Mouse (Mus musculus) kidney, embryonic 16.5 days (tissue): ENCODE measurements around the gene Osbpl3. TPM values are rescaled to one million over a fixed set of nuclear protein-coding genes. Genes with fewer than 3 reads are reported as not detected.

Experiments used
- ATAC-seq: fragments of 200-750 bp; cut with Nextera tagmentation; 2 replicates; pipeline ENCODE4 v1.8.0; 2017; ENCODE audit warnings: moderate TSS enrichment; ENCODE audit not compliant: low FRiP score, low TSS enrichment
- H3K27ac ChIP-seq: fragments of 300-500 bp; sonication (generic); 2 replicates; pipeline ENCODE4 v1.5.1; 2014; ENCODE audit warnings: low read length
- H3K27me3 ChIP-seq: fragments of 300-500 bp; sonication (generic); 2 replicates; pipeline ENCODE4 v1.6.1; 2014; ENCODE audit warnings: low read length, control low read depth, mixed read lengths; ENCODE audit not compliant: insufficient read depth
- H3K36me3 ChIP-seq: fragments of 300-500 bp; sonication (generic); 2 replicates; pipeline ENCODE4 v1.6.1; 2014; ENCODE audit warnings: low read length, control low read depth, mixed read lengths; ENCODE audit not compliant: insufficient read depth
- H3K4me1 ChIP-seq: fragments of 300-500 bp; sonication (generic); 2 replicates; pipeline ENCODE4 v1.6.1; 2014; ENCODE audit warnings: low read length, control low read depth, mixed read lengths; ENCODE audit not compliant: insufficient read depth
- H3K4me2 ChIP-seq: fragments of 300-500 bp; sonication (generic); replicated peaks from 2 replicates; pipeline ENCODE4 v1.6.1; 2014; ENCODE audit warnings: low read depth, low read length
- H3K4me3 ChIP-seq: fragments of 300-500 bp; sonication (generic); 2 replicates; pipeline ENCODE4 v1.5.1; 2014; ENCODE audit warnings: mild to moderate bottlenecking, low read length
- H3K9ac ChIP-seq: fragments of 300-500 bp; sonication (generic); replicated peaks from 2 replicates; pipeline ENCODE4 v1.6.1; 2014; ENCODE audit warnings: low read length
- H3K9me3 ChIP-seq: fragments of 300-500 bp; sonication (generic); 2 replicates; pipeline ENCODE4 v1.6.1; 2016; ENCODE audit warnings: low read length, control low read depth
- WGBS: fragments of 180-500 bp; shearing (Covaris S2); extraction: QIAGEN DNeasy Blood & Tissue Kit; methylation state at CpG from one replicate; pipeline ENCODE4 v1.1.7; 2014; 5-methylcytosine and 5-hydroxymethylcytosine counted together
- polyA plus RNA-seq: library from polyadenylated mRNA; unstranded; fragments of >200 nt; fragmentation: Nextera tagmentation; extraction: Ambion mirVana; gene quantifications from 2 replicates; pipeline ENCODE4 v1.2.1, GENCODE M21; 2015

The Osbpl3 gene
- 18.2 and 22.5 TPM in 2 replicates for polyA plus RNA-seq

- peak within 1 kb of the TSS; percentile 90 for H3K27ac ChIP-seq
- H3K4me1 ChIP-seq: peaks cover 19% of the 10 kb centered on the region
- H3K9ac ChIP-seq: peak within 1 kb of the TSS; percentile 85
- H3K9me3 ChIP-seq: no peaks in the 10 kb centered on the region
- H3K4me3 ChIP-seq: peak within 1 kb of the TSS; percentile 76
- under 1% methylated on average over 45 of the region's 45 CpGs for WGBS
- H3K4me2 ChIP-seq: peak within 1 kb of the TSS; percentile 84
- H3K36me3 ChIP-seq: no peaks in the 10 kb centered on the region
- H3K27me3 ChIP-seq: no peaks in the 10 kb centered on the region
- ATAC-seq: peak; percentile 97
These were observed at the start of gene Osbpl3 for GRCm38 (mm10) chr6:50455829-50456469. Gene Osbpl3 (minus strand): TSS chr6:50456201.

- no peak overlapping the region for H3K4me2 ChIP-seq
- no peak overlapping the region for H3K27ac ChIP-seq
- WGBS: 91% methylated on average over 5 of the region's 5 CpGs
- no peak for ATAC-seq
- H3K4me1 ChIP-seq: peaks cover 4% of the 10 kb centered on the region; the same call in 1 of the 2 replicates
- no peaks in the 10 kb centered on the region for H3K27me3 ChIP-seq
- no peak overlapping the region for H3K9ac ChIP-seq
- no peaks in the 10 kb centered on the region for H3K36me3 ChIP-seq
- H3K4me3 ChIP-seq: no peak overlapping the region
- no peaks in the 10 kb centered on the region for H3K9me3 ChIP-seq
These were observed 49.5 kb upstream of the Osbpl3 start for GRCm38 (mm10) chr6:50505531-50505930.

GRCm38 (mm10) chr6:50504711-50505110 lies 48.7 kb upstream of the Osbpl3 start:
- no peak overlapping the region for H3K27ac ChIP-seq
- 88% methylated on average over 5 of the region's 5 CpGs for WGBS

GRCm38 (mm10) chr6:50503779-50504178 lies 47.8 kb upstream of the Osbpl3 start:
- Histone ChIP-seq H3K27ac (no peak overlapping the region), H3K4me2 (no peak overlapping the region), H3K9ac (no peak overlapping the region), H3K9me3 (no peaks in the 10 kb centered on the region), H3K4me3 (no peak overlapping the region), H3K36me3 (no peaks in the 10 kb centered on the region), H3K27me3 (no peaks in the 10 kb centered on the region), H3K4me1 (peaks cover 4% of the 10 kb centered on the region; the same call in 1 of the 2 replicates)
- no peak for ATAC-seq
- WGBS: 38% methylated on average over 8 of the region's 8 CpGs

More at GRCm38 (mm10) chr6:50504711-50505110, 48.7 kb upstream of the Osbpl3 start:
- no peak overlapping the region for H3K4me3 ChIP-seq
- H3K27me3 ChIP-seq: no peaks in the 10 kb centered on the region
- no peak overlapping the region for H3K9ac ChIP-seq
- H3K9me3 ChIP-seq: no peaks in the 10 kb centered on the region
- ATAC-seq: no peak
- peaks cover 4% of the 10 kb centered on the region; the same call in 1 of the 2 replicates for H3K4me1 ChIP-seq
- H3K4me2 ChIP-seq: no peak overlapping the region
- H3K36me3 ChIP-seq: no peaks in the 10 kb centered on the region

- H3K4me1 ChIP-seq: peaks cover 4% of the 10 kb centered on the region; the same call in 1 of the 2 replicates
- no peaks in the 10 kb centered on the region for H3K36me3 ChIP-seq
- H3K9ac ChIP-seq: no peak overlapping the region
- H3K27ac ChIP-seq: 0 out of 2 replicates have a peak overlapping the region, but pooled peaks have one; percentile 25
- H3K4me2 ChIP-seq: no peak overlapping the region
- WGBS: 45% methylated on average over 4 of the region's 4 CpGs
- no peaks in the 10 kb centered on the region for H3K27me3 ChIP-seq
- ATAC-seq: no peak
- H3K4me3 ChIP-seq: no peak overlapping the region
- H3K9me3 ChIP-seq: no peaks in the 10 kb centered on the region
These were observed 47.0 kb upstream of the Osbpl3 start for GRCm38 (mm10) chr6:50503031-50503430.

GRCm38 (mm10) chr6:50498346-50498745 lies 42.3 kb upstream of the Osbpl3 start:
- no peak overlapping the region for H3K27ac ChIP-seq
- no peaks in the 10 kb centered on the region for H3K36me3 ChIP-seq
- H3K9me3 ChIP-seq: 0 out of 2 replicates have a peak, but pooled peaks cover 2% of the 10 kb centered on the region
- no peak overlapping the region for H3K4me2 ChIP-seq
- peaks cover 2% of the 10 kb centered on the region; the same call in 1 of the 2 replicates for H3K4me1 ChIP-seq
- no peak overlapping the region for H3K9ac ChIP-seq
- no peak overlapping the region for H3K4me3 ChIP-seq
- ATAC-seq: no peak
- no peaks in the 10 kb centered on the region for H3K27me3 ChIP-seq
- WGBS: 86% methylated on average over 2 of the region's 2 CpGs

GRCm38 (mm10) chr6:50490519-50490918 lies 34.5 kb upstream of the Osbpl3 start:
- no peaks in the 10 kb centered on the region for H3K36me3 ChIP-seq
- H3K27me3 ChIP-seq: no peaks in the 10 kb centered on the region
- WGBS: 85% methylated on average over 2 of the region's 2 CpGs
- no peaks in the 10 kb centered on the region for H3K4me1 ChIP-seq
- H3K4me2 ChIP-seq: no peak overlapping the region
- no peaks in the 10 kb centered on the region for H3K9me3 ChIP-seq
- no peak overlapping the region for H3K9ac ChIP-seq
- no peak overlapping the region for H3K4me3 ChIP-seq
- no peak overlapping the region for H3K27ac ChIP-seq
- no peak for ATAC-seq

GRCm38 (mm10) chr6:50489380-50489779 lies 33.4 kb upstream of the Osbpl3 start:
- no peak overlapping the region for H3K9ac ChIP-seq
- no peak overlapping the region for H3K27ac ChIP-seq
- no peaks in the 10 kb centered on the region for H3K36me3 ChIP-seq
- no peak for ATAC-seq
- WGBS: 57% methylated on average over 9 of the region's 9 CpGs
- no peaks in the 10 kb centered on the region for H3K9me3 ChIP-seq
- H3K4me2 ChIP-seq: no peak overlapping the region
- H3K4me3 ChIP-seq: no peak overlapping the region
- H3K27me3 ChIP-seq: no peaks in the 10 kb centered on the region
- no peaks in the 10 kb centered on the region for H3K4me1 ChIP-seq

- ATAC-seq: no peak
- Histone ChIP-seq H3K27ac (no peak overlapping the region), H3K9me3 (no peaks in the 10 kb centered on the region), H3K4me3 (no peak overlapping the region), H3K9ac (no peak overlapping the region), H3K4me2 (no peak overlapping the region), H3K27me3 (no peaks in the 10 kb centered on the region), H3K36me3 (no peaks in the 10 kb centered on the region), H3K4me1 (no peaks in the 10 kb centered on the region)
- 88% methylated on average over 11 of the region's 11 CpGs for WGBS
These were observed 30.3 kb upstream of the Osbpl3 start for GRCm38 (mm10) chr6:50486035-50486902.
